Mouse (Mus musculus) kidney, postnatal 4 days (tissue): ENCODE measurements at regions not wholly inside any gene's neighbourhood (a gene's known extent, or its start where the extent isn't known, plus 50 kb on each side); places are given as distances from the start of the nearest gene placed in this dataset.
"Not testable (repeated sequence)": the region's sequence is repeated elsewhere in the genome, so short reads cannot be mapped to it uniquely, and the experiment has no call there.

Experiments used
- DNase-seq, 2 experiments: peaks; one replicate each; pipeline ENCODE4 v3.0.0; 2021; ENCODE audit warnings: mixed read lengths in 2 of 2

GRCm38 (mm10) chr7:63995255-63995980 is 56.7 kb upstream of the Klf13 start:
- no peak for DNase-seq

DNA sequence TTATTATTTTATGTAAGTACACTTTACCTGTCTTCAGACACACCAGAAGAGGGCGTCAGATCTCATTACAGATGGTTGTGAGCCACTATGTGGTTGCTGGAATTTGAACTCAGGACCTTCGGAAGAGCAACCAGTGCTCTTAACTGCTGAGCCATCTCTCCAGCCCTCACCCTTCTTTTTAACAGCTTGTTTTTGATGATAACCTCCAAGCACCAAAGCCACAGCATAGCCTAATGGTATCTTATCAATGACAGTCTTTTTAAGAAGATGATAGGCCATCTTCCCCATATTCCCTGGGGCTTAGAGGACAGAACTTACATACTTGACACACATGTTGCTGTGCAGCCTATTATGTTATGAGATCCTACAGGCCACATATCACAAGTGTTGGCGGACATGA is 56.1 kb upstream of the Klf13 start:
- not testable (repeated sequence) for DNase-seq

- no peak for DNase-seq
These were observed 53.4 kb upstream of the Klf13 start for GRCm38 (mm10) chr7:63992155-63992554.

DNA sequence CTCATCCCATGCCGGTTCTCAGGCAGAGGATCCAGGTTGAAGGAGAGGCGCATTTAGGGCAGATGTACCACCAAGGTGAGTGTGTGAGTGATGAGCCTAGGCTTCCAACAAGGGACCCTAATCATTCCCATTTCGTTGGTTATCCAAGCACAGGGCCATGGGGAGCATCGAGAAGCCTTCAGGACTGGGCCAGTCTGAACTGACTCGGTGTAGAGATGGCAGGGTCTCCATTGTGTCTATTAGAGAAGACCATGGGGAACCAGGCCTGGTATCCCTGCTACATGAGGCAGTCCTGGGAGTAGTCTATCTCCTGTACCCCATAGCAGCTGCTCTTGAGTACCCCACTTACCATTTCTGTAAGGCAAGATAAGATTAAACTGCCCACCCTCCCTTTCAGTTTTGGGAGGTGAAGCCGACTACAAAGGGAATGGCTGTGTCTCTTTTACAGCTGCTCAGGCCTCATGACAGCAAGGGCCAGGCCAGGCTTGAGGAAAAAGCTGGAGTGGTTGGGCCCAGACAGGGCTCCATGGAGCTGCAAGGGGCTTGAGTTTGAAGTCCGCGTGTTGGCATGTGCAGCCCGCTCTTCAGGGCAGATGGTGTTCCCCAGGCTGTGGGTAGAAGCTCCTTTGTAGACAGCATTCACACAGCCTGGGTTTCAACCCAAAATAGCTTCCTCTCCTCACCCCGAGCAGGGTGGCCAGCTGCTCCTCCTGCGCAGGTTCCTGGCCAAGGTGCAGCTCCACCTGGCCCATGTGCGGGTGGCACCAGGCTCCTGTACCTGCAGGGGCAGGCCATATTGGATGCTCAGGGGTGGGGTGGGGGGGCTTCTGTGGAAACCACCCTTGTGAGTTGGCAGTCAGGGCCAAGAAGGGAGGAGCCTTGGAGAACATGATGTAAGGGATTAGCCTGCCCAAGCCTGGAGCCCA is 52.6 kb upstream of the Klf13 start:
- no peak for DNase-seq

- no peak for DNase-seq
These were observed 51.8 kb upstream of the Klf13 start for GRCm38 (mm10) chr7:63990312-63991028.

GRCm38 (mm10) chr7:63989736-63990135 is 51.0 kb upstream of the Klf13 start:
- no peak for DNase-seq
